Mouse (Mus musculus) urinary bladder, postnatal 36 days (tissue): ENCODE data around the gene Dnajc4.

ENCODE experiments used
- DNase-seq, 2 experiments: peaks; one replicate each; pipeline ENCODE4 v3.0.0; 2022; ENCODE audit warnings: low spot score in 2 of 2, mixed read lengths in 1 of 2

Gene Dnajc4

GRCm38 (mm10) chr19:6992011-6992858, at the start of gene Dnajc4:
Dnajc4 (minus strand) TSS chr19:6992572.
- DNase-seq: peak; percentile 88 to 97

DNA sequence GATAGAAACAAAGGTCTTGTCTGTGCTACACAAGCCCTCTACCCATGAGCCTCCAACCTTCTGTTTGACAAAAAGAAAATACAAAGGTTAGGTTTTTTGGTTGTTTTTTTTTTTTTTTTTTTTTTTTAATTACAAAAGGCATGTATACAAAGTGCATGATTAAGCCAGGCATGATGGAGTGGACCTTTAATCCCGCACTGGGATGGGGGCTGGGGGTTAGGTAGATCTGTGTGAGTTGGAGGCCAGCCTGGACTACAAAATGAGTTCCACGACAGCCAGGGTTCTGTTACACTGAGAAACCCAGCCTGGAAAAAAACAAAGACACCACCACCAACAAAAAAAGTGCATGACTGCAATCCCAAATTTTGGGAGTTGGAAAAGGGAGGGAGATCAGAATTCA, 48.8 kb upstream of the Dnajc4 start:
- DNase-seq: no peak

- no peak for DNase-seq
These were observed 48.3 kb upstream of the Dnajc4 start for GRCm38 (mm10) chr19:7040637-7041130.

- DNase-seq: peak; percentile 98 to 99
These were observed 47.7 kb upstream of the Dnajc4 start, which contains the start of gene Stip1 for GRCm38 (mm10) chr19:7039841-7040636. Stip1 (minus strand) TSS chr19:7039967.

DNA sequence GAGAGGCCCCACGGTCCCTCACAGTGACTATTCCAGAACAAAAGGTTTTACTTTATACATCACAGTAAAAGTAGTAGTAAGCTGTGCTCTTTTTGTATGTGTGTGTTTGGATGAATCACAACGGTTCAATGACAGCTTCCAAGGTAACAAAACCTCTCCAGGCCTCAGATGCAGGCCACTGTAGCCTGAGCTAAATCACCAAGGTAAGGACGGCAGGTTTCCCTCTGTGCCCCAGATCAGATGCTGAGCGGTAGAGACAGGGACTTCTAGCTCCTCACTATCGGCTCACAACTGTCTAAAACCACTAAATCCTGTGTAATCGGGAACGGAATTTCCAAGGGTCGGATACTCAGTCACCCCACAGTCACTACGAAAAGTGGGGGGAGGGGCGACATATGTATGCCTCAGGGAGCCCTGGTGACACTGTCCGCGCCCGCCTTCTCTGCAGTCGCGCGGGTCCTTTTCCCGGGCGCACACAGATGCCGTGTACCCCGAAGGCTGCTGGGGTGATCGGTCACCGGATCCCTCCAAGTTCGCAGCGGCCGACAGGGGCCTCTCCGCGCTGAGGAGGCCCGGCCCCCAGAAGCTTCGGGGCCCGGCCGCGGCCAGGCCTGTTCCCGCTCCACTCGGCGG, 46.8 kb upstream of the Dnajc4 start:
- peak; percentile 23 to 30 for DNase-seq

- no peak for DNase-seq
These were observed 41.6 kb upstream of the Dnajc4 start for GRCm38 (mm10) chr19:7034006-7034405.

DNA sequence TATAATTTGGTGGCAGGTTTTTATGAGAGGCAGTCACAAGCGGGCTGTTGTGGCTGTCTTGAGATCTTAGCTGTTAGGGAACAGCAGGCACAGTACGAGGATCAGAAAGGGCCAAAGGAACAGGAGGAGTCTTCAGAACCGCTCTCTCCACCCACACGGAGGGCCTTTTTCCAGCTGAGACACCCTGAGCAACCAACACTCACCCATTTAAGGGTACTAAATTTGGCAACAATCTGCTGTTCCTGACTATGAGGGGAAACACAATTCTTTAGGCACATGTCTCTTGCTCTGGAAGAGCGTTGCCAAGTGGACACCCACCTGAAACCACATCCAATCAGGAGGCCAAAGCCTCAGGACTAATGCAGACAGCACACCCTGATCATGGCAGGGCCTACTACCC, 37.2 kb upstream of the Dnajc4 start:
- DNase-seq: no peak

- peak in 1 of 2 experiments; percentile 54 for DNase-seq
These were observed 27.9 kb upstream of the Dnajc4 start for GRCm38 (mm10) chr19:7020224-7020641.

DNA sequence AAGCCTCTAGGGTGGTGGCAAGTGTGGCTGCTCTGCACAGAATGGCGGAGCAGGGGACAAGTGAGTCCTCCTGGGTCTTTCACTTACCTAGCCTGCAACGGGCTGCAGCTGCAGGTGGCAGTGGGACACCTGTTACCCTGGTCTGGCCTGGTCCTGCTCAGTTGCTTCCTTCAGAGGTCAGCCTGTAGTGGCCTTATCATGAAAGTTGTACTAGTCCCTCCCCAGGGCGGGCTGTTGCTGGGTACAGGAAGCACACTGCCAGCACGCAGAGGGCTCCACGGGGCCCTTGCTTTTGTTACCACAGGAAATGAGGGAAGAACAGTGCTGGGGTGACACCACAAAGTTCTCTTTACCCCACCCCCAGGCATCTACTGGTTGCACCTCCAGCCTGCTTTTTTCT, 26.8 kb upstream of the Dnajc4 start, which contains the start of gene Fermt3:
Fermt3 (minus strand) TSS at position 279 of the 400 bp plus-strand sequence.
- no peak for DNase-seq

GRCm38 (mm10) chr19:7018546-7018945, 26.2 kb upstream of the Dnajc4 start:
- no peak for DNase-seq

GRCm38 (mm10) chr19:7017541-7018457, 25.4 kb upstream of the Dnajc4 start:
- DNase-seq: no peak

- no peak for DNase-seq
These were observed 22.2 kb upstream of the Dnajc4 start for GRCm38 (mm10) chr19:7014481-7015135.

DNA sequence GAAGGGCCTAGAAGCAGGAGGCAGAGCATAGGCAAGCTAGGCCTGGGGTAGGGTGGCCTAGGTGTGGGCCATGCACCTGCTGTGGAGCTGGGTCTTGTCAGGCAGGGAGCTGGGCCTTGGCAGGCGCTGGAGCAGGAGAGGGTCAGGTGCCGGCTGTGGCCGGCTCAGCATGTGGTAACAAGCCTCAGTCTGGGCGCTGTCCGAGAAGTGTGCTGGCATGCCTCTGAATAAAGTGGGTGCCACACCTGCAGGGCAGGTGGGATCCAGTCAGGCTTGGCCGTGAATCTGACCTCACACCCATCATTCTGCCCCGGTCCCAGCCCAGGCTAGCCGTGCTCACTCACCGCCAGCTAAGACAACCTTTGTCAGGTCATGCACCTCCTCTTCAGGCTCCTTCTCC, 21.6 kb upstream of the Dnajc4 start:
- DNase-seq: peak; percentile 50 to 77

DNA sequence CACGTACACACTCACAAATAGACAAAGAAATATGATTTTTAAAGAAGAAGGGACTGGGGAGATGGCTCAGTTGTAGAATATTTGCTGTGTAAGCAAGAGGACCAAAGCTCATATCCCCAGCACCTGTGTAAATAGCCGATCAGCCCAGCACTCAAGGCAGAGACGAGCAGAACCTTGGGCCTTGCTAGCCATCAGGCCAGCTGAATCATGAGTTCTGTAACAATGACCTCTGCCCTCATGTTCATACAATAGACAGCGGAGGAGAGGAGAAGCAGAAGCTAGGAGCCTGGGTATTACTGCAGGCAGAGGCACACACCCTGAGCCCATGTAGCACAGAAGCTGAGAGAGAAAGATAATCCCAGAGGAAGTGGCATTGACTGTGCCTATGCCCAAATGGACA, 20.1 kb upstream of the Dnajc4 start:
- DNase-seq: no peak

- no peak for DNase-seq
These were observed 14.7 kb upstream of the Dnajc4 start for GRCm38 (mm10) chr19:7006892-7007593.

- DNase-seq: no peak
These were observed 7.1 kb upstream of the Dnajc4 start for GRCm38 (mm10) chr19:6999360-7000063.

GRCm38 (mm10) chr19:6997721-6998290, 5.4 kb upstream of the Dnajc4 start:
- DNase-seq: no peak

- peak; percentile 78 to 90 for DNase-seq
These were observed 3.6 kb upstream of the Dnajc4 start, which contains the start of the genes Nudt22 and Trpt1 for GRCm38 (mm10) chr19:6996006-6996405. Nudt22 (minus strand) TSS chr19:6996117. Trpt1 (plus strand) TSS chr19:6996131.
